Mouse (Mus musculus) stomach, embryonic 16.5 days (tissue): ENCODE data around the gene Zfp428. TPM values are rescaled to one million over a fixed set of nuclear protein-coding genes. Genes with fewer than 3 reads are reported as not detected.

ENCODE experiments used
- ATAC-seq: fragments of 200-750 bp; cut with Nextera tagmentation; 2 replicates; pipeline ENCODE4 v1.8.0; 2017; ENCODE audit warnings: moderate number of reproducible peaks, moderate TSS enrichment; ENCODE audit not compliant: insufficient read depth, low FRiP score
- H3K27ac ChIP-seq: fragments of 300-500 bp; sonication (generic); 2 replicates; pipeline ENCODE4 v1.5.1; 2014; ENCODE audit warnings: low read length
- H3K27me3 ChIP-seq: fragments of 300-500 bp; sonication (generic); 2 replicates; pipeline ENCODE4 v1.6.1; 2014; ENCODE audit warnings: low read length, control low read depth, mixed read lengths; ENCODE audit not compliant: control insufficient read depth, insufficient read depth
- H3K36me3 ChIP-seq: fragments of 300-500 bp; sonication (generic); 2 replicates; pipeline ENCODE4 v1.6.1; 2014; ENCODE audit warnings: low read length; ENCODE audit not compliant: control insufficient read depth, insufficient read depth
- H3K4me1 ChIP-seq: fragments of 300-500 bp; sonication (generic); 2 replicates; pipeline ENCODE4 v1.6.1; 2014; ENCODE audit warnings: low read length, control low read depth, mixed read lengths; ENCODE audit not compliant: control insufficient read depth, insufficient read depth
- H3K4me2 ChIP-seq: fragments of 300-500 bp; sonication (generic); 2 replicates; pipeline ENCODE4 v1.6.1; 2014; ENCODE audit warnings: low read depth, low read length, mixed read lengths
- H3K4me3 ChIP-seq: fragments of 300-500 bp; sonication (generic); replicated peaks from 2 replicates; pipeline ENCODE4 v1.5.1; 2014; ENCODE audit warnings: mild to moderate bottlenecking, low read length
- H3K9ac ChIP-seq: fragments of 300-500 bp; sonication (generic); 2 replicates; pipeline ENCODE4 v1.6.1; 2014; ENCODE audit warnings: low read length
- H3K9me3 ChIP-seq: fragments of 300-500 bp; sonication (generic); replicated peaks from 2 replicates; pipeline ENCODE4 v1.6.1; 2016; ENCODE audit warnings: low read length, control low read depth; ENCODE audit not compliant: control insufficient read depth
- WGBS: fragments of 180-500 bp; shearing (Covaris S2); extraction: QIAGEN DNeasy Blood & Tissue Kit; methylation state at CpG from one replicate; pipeline ENCODE4 v1.1.7; 2014; 5-methylcytosine and 5-hydroxymethylcytosine counted together
- polyA plus RNA-seq: library from polyadenylated mRNA; unstranded; fragments of >200 nt; fragmentation: Nextera tagmentation; extraction: Ambion mirVana; gene quantifications from 2 replicates; pipeline ENCODE4 v1.2.1, GENCODE M21; 2015

Zfp428 gene
- polyA plus RNA-seq, 1 experiment from 2014 or later, result 24.6 TPM

GRCm38 (mm10) chr7:24487403-24487802 lies 19.4 kb upstream of the Zfp428 start:
- peaks cover 7% of the 10 kb centered on the region; the same call in 1 of the 2 replicates for H3K27me3 ChIP-seq
- no peak overlapping the region for H3K4me2 ChIP-seq
- H3K9me3 ChIP-seq, result no peaks in the 10 kb centered on the region
- H3K27ac ChIP-seq, result no peak overlapping the region
- no peak overlapping the region for H3K9ac ChIP-seq
- ATAC-seq, result no peak
- 47% methylated on average over 3 of the region's 3 CpGs for WGBS
- H3K36me3 ChIP-seq, result no peaks in the 10 kb centered on the region
- 0 out of 2 replicates have a peak, but pooled peaks cover 3% of the 10 kb centered on the region for H3K4me1 ChIP-seq
- no peak overlapping the region for H3K4me3 ChIP-seq

- Histone ChIP-seq H3K4me2 (no peak overlapping the region), H3K27ac (no peak overlapping the region), H3K9ac (no peak overlapping the region), H3K9me3 (no peaks in the 10 kb centered on the region), H3K4me3 (no peak overlapping the region), H3K27me3 (no peaks in the 10 kb centered on the region), H3K36me3 (no peaks in the 10 kb centered on the region), H3K4me1 (0 out of 2 replicates have a peak, but pooled peaks cover 3% of the 10 kb centered on the region)
- WGBS, result 84% methylated on average over 8 of the region's 8 CpGs
- no peak for ATAC-seq
Observed at GRCm38 (mm10) chr7:24488303-24488702, 18.5 kb upstream of the Zfp428 start.

- peak; percentile 41; the same call in 1 of the 2 replicates for ATAC-seq
- peaks cover 12% of the 10 kb centered on the region for H3K4me1 ChIP-seq
- H3K36me3 ChIP-seq, result no peaks in the 10 kb centered on the region
- H3K4me3 ChIP-seq, result peak overlapping the region; percentile 38
- H3K9ac ChIP-seq, result peak overlapping the region; percentile 61
- H3K4me2 ChIP-seq, result peak overlapping the region; percentile 58
- H3K27me3 ChIP-seq, result peaks cover 22% of the 10 kb centered on the region
- 9% methylated on average over 43 of the region's 43 CpGs for WGBS
- H3K9me3 ChIP-seq, result no peaks in the 10 kb centered on the region
- no peak overlapping the region for H3K27ac ChIP-seq
Observed at GRCm38 (mm10) chr7:24499856-24500577, 6.8 kb upstream of the Zfp428 start.

- Histone ChIP-seq H3K9ac (no peak overlapping the region), H3K4me1 (peaks cover 20% of the 10 kb centered on the region), H3K4me3 (no peak overlapping the region), H3K9me3 (no peaks in the 10 kb centered on the region), H3K36me3 (no peaks in the 10 kb centered on the region), H3K4me2 (no peak overlapping the region), H3K27me3 (peaks cover 22% of the 10 kb centered on the region), H3K27ac (no peak overlapping the region)
- WGBS, result 34% methylated on average over 7 of the region's 7 CpGs
- ATAC-seq, result no peak
Observed at GRCm38 (mm10) chr7:24500929-24501328, 5.9 kb upstream of the Zfp428 start.

- peaks cover 22% of the 10 kb centered on the region for H3K27me3 ChIP-seq
- 50% methylated on average over 21 of the region's 21 CpGs for WGBS
- ATAC-seq, result no peak
Observed at GRCm38 (mm10) chr7:24501492-24501891, 5.3 kb upstream of the Zfp428 start.

GRCm38 (mm10) chr7:24504004-24504403 lies 2.8 kb upstream of the Zfp428 start:
- Histone ChIP-seq H3K9me3 (no peaks in the 10 kb centered on the region), H3K27me3 (peaks cover 13% of the 10 kb centered on the region), H3K4me1 (peaks cover 30% of the 10 kb centered on the region), H3K9ac (0 out of 2 replicates have a peak overlapping the region, but pooled peaks have one; percentile 28), H3K36me3 (no peaks in the 10 kb centered on the region), H3K4me3 (no peak overlapping the region), H3K4me2 (peak overlapping the region; percentile 21; the same call in 1 of the 2 replicates), H3K27ac (no peak overlapping the region)
- ATAC-seq, result no peak
- 14% methylated on average over 10 of the region's 10 CpGs for WGBS

More at GRCm38 (mm10) chr7:24501492-24501891, 5.3 kb upstream of the Zfp428 start:
- Histone ChIP-seq H3K4me1 (peaks cover 25% of the 10 kb centered on the region), H3K36me3 (no peaks in the 10 kb centered on the region), H3K9me3 (no peaks in the 10 kb centered on the region), H3K4me3 (no peak overlapping the region), H3K4me2 (no peak overlapping the region), H3K9ac (no peak overlapping the region), H3K27ac (no peak overlapping the region)

- Histone ChIP-seq H3K4me2 (0 out of 2 replicates have a peak overlapping the region, but pooled peaks have one; percentile 9), H3K36me3 (no peaks in the 10 kb centered on the region), H3K9me3 (no peaks in the 10 kb centered on the region), H3K4me3 (no peak overlapping the region), H3K9ac (no peak overlapping the region), H3K27me3 (peaks cover 9% of the 10 kb centered on the region), H3K4me1 (peaks cover 30% of the 10 kb centered on the region), H3K27ac (no peak overlapping the region)
- WGBS, result 31% methylated on average over 4 of the region's 4 CpGs
- ATAC-seq, result no peak
Observed at GRCm38 (mm10) chr7:24504868-24505267, 1.9 kb upstream of the Zfp428 start.

GRCm38 (mm10) chr7:24505447-24506064 lies 1.2 kb upstream of the Zfp428 start:
- H3K4me3 ChIP-seq, result no peak overlapping the region
- no peaks in the 10 kb centered on the region for H3K36me3 ChIP-seq
- H3K4me1 ChIP-seq, result peaks cover 23% of the 10 kb centered on the region
- no peaks in the 10 kb centered on the region for H3K9me3 ChIP-seq
- 27% methylated on average over 15 of the region's 15 CpGs for WGBS
- peak overlapping the region; percentile 91 for H3K4me2 ChIP-seq
- ATAC-seq, result no peak
- peaks cover 4% of the 10 kb centered on the region; the same call in 1 of the 2 replicates for H3K27me3 ChIP-seq
- no peak overlapping the region for H3K9ac ChIP-seq
- H3K27ac ChIP-seq, result no peak overlapping the region

GRCm38 (mm10) chr7:24506065-24506459 lies 744 bp upstream of the Zfp428 start:
- Histone ChIP-seq H3K9ac (peak overlapping the region; percentile 99; the same call in 1 of the 2 replicates), H3K36me3 (no peaks in the 10 kb centered on the region), H3K9me3 (no peaks in the 10 kb centered on the region), H3K27me3 (0 out of 2 replicates have a peak, but pooled peaks cover 2% of the 10 kb centered on the region), H3K4me1 (peaks cover 22% of the 10 kb centered on the region), H3K27ac (peak overlapping the region; percentile 99; the same call in 1 of the 2 replicates), H3K4me2 (peak overlapping the region; percentile 91), H3K4me3 (peak overlapping the region; percentile 81)
- WGBS, result 16% methylated on average over 3 of the region's 3 CpGs
- ATAC-seq, result no peak
